Mouse (Mus musculus): ENCODE measurements at regions not wholly inside any gene's neighbourhood (a gene's known extent, or its start where the extent isn't known, plus 50 kb on each side); places are given as distances from the start of the nearest gene placed in this dataset.

DNA sequence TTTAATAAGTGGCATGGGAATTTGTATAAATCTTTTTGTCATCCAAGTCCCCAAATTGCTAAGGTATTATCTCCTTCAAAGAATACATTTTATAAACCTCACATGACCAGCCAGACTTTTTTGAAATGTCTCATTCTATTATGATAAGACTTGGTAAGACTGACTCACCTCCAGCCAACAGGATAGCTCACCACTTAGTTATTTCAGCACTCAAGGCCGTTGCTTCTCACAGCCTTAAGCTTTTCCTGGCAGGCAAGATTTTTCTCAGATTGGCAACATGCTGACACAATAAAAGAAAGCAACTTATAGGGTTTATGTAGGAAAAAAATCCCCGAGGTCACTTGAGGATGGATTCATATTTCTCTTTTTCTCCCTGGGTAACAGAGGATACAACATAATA lies 935.9 kb upstream of the Acvr2a start:
- Histone ChIP-seq H3K27ac (replicated peaks) (no peak overlapping the region), H3K36me3 (no peaks in the 10 kb centered on the region), H3K9ac (replicated peaks) (no peak overlapping the region), H3K4me2 (replicated peaks) (no peak overlapping the region), H3K27me3 (no peaks in the 10 kb centered on the region), H3K9me3 (no peaks in the 10 kb centered on the region), H3K4me3 (no peak overlapping the region), H3K4me1 (peaks cover 7% of the 10 kb centered on the region)
- WGBS = 65% methylated on average over 2 of the region's 2 CpGs
- no peak for ATAC-seq (replicated peaks)

DNA sequence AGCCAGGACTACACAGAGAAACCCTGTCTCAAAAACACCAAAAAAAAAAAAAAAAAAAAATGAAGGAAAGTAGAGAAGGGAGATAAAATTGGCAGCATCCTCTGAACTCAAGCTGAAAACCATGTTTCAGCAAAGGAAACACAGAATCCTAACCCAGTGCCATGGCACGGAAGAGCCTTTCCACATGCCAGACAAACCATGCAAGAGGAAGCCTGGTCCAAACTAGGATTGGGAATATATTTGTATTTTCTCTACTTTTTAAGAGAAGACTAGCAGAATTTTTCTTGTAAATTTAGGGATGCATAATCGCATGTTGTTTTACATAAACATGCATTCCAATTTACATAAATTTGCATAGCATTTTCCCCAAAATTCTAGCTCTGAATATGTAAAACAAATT lies 934.8 kb upstream of the Acvr2a start:
- peak; percentile 57; the same call in 1 of the 2 replicates for ATAC-seq (replicated peaks)
- Histone ChIP-seq H3K4me3 (no peak overlapping the region), H3K36me3 (no peaks in the 10 kb centered on the region), H3K9me3 (no peaks in the 10 kb centered on the region), H3K27ac (replicated peaks) (no peak overlapping the region), H3K4me2 (replicated peaks) (no peak overlapping the region), H3K27me3 (no peaks in the 10 kb centered on the region), H3K9ac (replicated peaks) (no peak overlapping the region), H3K4me1 (peaks cover 7% of the 10 kb centered on the region)
- 57% methylated on average over 2 of the region's 2 CpGs for WGBS

DNA sequence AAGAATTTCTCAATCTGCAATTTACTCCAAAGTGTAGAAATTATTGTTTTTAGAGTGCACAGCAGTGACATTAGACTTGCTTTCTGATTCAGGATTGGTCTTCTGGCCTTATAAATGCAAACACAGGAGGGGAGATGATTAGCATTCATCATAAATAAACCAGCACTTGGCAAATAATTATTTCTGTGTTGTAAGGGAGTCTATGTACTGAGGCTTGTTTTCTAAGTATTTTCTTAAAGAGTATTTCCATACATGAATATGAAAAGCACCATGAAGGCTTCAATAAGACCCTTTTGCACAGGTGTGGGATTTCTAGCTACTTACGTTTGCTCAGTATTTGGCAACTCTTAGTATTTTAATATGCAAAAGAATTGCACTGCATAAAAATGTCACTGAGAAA lies 934.1 kb upstream of the Acvr2a start:
- H3K36me3 ChIP-seq = no peaks in the 10 kb centered on the region
- no peak overlapping the region for H3K9ac ChIP-seq (replicated peaks)
- no peak overlapping the region for H3K4me2 ChIP-seq (replicated peaks)
- no peaks in the 10 kb centered on the region for H3K9me3 ChIP-seq
- peak overlapping the region; percentile 37; the same call in 1 of the 2 replicates for H3K27ac ChIP-seq (replicated peaks)
- WGBS = 51% methylated on average over 1 of the region's 1 CpGs
- no peaks in the 10 kb centered on the region for H3K27me3 ChIP-seq
- H3K4me1 ChIP-seq = peaks cover 7% of the 10 kb centered on the region
- ATAC-seq (replicated peaks) = peak; percentile 63
- no peak overlapping the region for H3K4me3 ChIP-seq

DNA sequence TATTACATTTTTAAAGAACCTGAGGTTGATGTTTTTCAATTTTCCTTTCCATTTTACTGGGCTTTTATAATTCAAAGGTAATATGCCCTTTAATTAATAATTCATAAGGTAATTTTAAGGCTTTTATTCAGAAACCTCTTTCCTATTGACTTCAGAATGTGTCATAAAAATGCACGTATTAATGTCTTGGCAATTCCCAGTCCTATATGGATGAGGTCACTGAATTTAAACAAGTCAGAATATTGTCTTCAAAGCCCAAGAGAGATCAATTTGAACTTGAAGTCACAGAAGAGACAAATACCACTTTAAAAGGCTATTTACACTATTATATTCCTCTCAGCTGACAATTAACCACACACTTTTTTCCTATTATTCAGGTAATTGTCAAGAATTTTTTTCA lies 925.7 kb upstream of the Acvr2a start:
- H3K9me3 ChIP-seq = no peaks in the 10 kb centered on the region
- no peaks in the 10 kb centered on the region for H3K4me1 ChIP-seq
- no peak overlapping the region for H3K4me3 ChIP-seq
- no peaks in the 10 kb centered on the region for H3K36me3 ChIP-seq
- 60% methylated on average over 1 of the region's 1 CpGs for WGBS
- H3K27ac ChIP-seq (replicated peaks) = no peak overlapping the region
- no peak overlapping the region for H3K9ac ChIP-seq (replicated peaks)
- ATAC-seq (replicated peaks) = no peak
- H3K27me3 ChIP-seq = no peaks in the 10 kb centered on the region
- no peak overlapping the region for H3K4me2 ChIP-seq (replicated peaks)

DNA sequence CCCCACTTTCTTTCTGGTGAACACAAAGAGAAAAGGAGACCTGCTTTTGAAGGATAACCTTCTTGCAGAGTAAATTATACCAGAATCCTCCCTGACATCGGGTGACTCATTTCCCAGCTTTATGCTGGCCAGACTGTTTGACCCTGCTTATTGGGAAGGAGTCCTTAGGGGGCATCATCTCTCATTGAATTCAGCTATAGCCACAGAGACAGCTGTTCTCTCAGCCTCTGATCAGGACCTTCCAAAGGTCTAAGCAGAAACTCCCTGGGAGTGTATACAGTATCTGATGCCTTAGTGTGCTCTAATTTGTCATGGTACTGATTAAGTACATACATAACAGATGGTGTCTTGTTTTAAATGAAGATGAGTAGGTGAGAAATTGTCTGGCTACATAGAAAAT lies 922.5 kb upstream of the Acvr2a start:
- 40% methylated on average over 1 of the region's 1 CpGs for WGBS
- Histone ChIP-seq H3K27me3 (no peaks in the 10 kb centered on the region), H3K36me3 (no peaks in the 10 kb centered on the region), H3K9me3 (no peaks in the 10 kb centered on the region), H3K4me3 (no peak overlapping the region), H3K27ac (replicated peaks) (no peak overlapping the region), H3K9ac (replicated peaks) (no peak overlapping the region), H3K4me2 (replicated peaks) (no peak overlapping the region), H3K4me1 (no peaks in the 10 kb centered on the region)
- ATAC-seq (replicated peaks) = 0 out of 2 replicates have a peak, but pooled peaks have one; percentile 19

DNA sequence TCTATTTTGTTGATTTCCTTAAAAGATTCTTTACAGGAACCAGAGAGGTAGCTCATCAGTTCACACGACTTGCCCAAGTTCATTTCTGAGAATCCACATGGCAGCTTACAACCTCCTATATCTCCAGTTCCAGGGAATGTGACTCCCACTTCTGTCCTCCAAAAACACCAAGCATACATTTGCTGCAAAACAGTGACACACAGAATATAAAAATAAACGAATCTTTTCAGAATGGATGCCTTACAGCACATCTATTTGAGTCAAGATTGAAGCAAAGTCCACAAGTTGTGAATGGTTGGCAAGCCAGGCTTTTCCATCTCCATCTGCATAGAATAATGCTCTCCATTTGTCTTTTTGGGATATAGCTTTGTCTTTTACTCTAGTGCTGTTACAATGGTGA lies 921.0 kb upstream of the Acvr2a start:
- Histone ChIP-seq H3K4me1 (no peaks in the 10 kb centered on the region), H3K27me3 (no peaks in the 10 kb centered on the region), H3K27ac (replicated peaks) (no peak overlapping the region), H3K4me3 (no peak overlapping the region), H3K9ac (replicated peaks) (no peak overlapping the region), H3K4me2 (replicated peaks) (no peak overlapping the region), H3K9me3 (no peaks in the 10 kb centered on the region), H3K36me3 (no peaks in the 10 kb centered on the region)
- WGBS = 81% methylated on average over 2 of the region's 2 CpGs
- ATAC-seq (replicated peaks) = no peak

DNA sequence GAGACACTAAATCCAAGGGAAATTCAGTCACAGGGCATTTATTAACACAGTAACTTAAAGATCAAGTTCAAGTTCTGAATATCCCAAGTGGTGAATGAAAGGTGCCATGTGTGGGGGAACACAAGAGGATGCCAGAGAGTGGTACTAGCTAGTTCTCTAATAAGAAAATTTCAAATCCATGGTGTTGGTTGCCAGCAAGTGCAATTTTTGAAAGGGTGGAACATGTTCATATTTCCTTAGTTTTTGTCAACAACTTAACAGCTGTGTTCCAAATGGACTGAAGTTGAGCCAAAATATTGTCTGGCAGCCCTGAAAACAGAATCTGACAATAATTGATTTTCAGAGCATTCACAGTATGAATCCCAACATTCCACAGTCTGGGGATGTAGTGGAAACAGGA lies 919.1 kb upstream of the Acvr2a start:
- H3K4me1 ChIP-seq = no peaks in the 10 kb centered on the region
- no peak for ATAC-seq (replicated peaks)
- H3K27ac ChIP-seq (replicated peaks) = no peak overlapping the region
- no peaks in the 10 kb centered on the region for H3K9me3 ChIP-seq
- no peak overlapping the region for H3K4me2 ChIP-seq (replicated peaks)
- no peak overlapping the region for H3K4me3 ChIP-seq
- no peaks in the 10 kb centered on the region for H3K36me3 ChIP-seq
- no peak overlapping the region for H3K9ac ChIP-seq (replicated peaks)
- H3K27me3 ChIP-seq = no peaks in the 10 kb centered on the region

DNA sequence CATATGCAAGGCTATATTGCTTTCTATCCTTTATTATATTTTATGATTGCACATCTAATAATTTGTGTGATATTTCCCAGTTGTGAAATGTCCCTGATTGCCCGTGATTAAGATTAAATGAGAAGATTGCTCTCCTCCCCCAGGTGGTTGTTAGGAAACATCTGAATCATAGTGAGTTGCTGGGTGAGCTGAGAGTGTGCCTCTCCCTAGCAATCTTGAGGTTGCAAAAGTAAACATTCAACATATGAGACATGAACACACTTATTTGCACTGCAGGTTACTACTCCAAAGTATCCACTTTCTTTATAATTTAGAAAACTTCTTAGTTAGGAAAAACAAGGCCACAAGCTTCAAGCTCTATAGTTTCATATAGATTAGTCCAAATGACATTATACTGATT lies 899.6 kb upstream of the Acvr2a start:
- Histone ChIP-seq H3K4me1 (no peaks in the 10 kb centered on the region), H3K27me3 (no peaks in the 10 kb centered on the region), H3K4me2 (replicated peaks) (no peak overlapping the region), H3K4me3 (no peak overlapping the region), H3K36me3 (no peaks in the 10 kb centered on the region), H3K9me3 (no peaks in the 10 kb centered on the region), H3K27ac (replicated peaks) (no peak overlapping the region), H3K9ac (replicated peaks) (no peak overlapping the region)
- ATAC-seq (replicated peaks) = no peak
- 94% methylated on average over 1 of the region's 1 CpGs for WGBS

DNA sequence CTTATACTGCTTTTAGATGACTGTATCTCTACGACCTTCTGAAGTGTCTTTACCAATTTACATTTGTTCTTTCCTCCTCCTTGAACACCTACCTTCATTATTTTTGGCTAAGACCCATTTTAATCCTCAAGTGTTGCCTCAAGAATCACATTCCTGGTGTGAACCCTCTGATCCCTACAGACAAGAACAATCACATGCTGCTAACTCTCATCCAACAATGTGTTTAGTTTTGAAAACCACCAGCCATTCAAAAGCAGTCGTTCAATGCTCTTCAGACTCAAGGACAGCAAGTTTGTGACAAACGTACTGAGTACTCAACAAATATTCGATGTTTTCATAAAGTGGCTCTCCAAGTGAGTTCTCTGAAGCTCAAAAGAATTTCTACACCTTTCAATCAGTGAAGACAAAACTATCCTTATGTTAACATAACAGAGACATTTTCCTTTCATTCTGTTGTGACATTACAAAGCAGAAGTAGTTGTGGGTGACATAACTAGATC lies 898.9 kb upstream of the Acvr2a start:
- ATAC-seq (replicated peaks) = no peak
- WGBS = 74% methylated on average over 4 of the region's 4 CpGs

DNA sequence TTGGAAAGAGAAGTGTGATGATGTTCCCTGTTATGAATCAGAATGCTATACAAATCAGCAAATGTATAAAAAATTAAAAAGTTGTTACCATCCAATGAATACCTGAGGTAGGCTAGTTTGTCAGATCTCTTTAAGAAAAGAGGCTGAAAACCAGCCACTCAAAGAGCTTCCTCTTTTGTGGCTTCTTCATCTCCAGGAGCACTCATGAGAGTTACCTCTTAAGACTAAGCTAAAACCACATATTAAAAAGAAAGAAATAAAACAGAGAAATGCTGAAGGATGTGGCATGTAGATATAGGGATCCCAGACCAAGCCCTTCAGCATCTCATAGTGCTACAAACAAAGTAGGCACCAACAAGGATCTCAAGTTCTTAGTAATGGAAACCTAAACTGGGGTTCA lies 890.9 kb upstream of the Acvr2a start:
- Histone ChIP-seq H3K27ac (replicated peaks) (no peak overlapping the region), H3K27me3 (no peaks in the 10 kb centered on the region), H3K9me3 (no peaks in the 10 kb centered on the region), H3K4me3 (no peak overlapping the region), H3K4me2 (replicated peaks) (no peak overlapping the region), H3K9ac (replicated peaks) (no peak overlapping the region), H3K4me1 (no peaks in the 10 kb centered on the region), H3K36me3 (no peaks in the 10 kb centered on the region)
- ATAC-seq (replicated peaks) = no peak

More for the DNA sequence above, 898.9 kb upstream of the Acvr2a start:
- H3K9me3 ChIP-seq = no peaks in the 10 kb centered on the region
- no peaks in the 10 kb centered on the region for H3K36me3 ChIP-seq
- H3K9ac ChIP-seq (replicated peaks) = no peak overlapping the region
- no peak overlapping the region for H3K27ac ChIP-seq (replicated peaks)
- no peak overlapping the region for H3K4me3 ChIP-seq
- no peaks in the 10 kb centered on the region for H3K27me3 ChIP-seq
- H3K4me2 ChIP-seq (replicated peaks) = no peak overlapping the region
- H3K4me1 ChIP-seq = no peaks in the 10 kb centered on the region

DNA sequence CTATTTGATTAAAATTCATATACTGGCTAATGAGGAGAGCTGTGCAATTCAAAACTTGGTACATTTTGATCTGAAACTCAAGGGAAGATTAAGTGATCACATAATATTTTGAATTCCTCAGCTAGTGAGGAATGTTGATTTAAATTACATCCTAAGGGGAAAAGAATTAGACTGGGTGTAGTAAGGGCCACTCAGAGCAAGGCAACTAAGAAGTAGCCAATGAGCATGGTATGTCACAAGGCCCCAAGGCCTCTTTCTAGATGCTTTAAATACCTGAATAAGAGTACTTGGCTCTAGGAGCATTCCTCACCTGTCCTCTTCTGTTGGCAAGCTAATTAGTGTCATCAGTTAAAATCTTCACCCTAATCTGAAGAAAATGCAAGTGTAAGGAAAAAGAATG lies 887.3 kb upstream of the Acvr2a start:
- no peak overlapping the region for H3K4me2 ChIP-seq (replicated peaks)
- no peak overlapping the region for H3K27ac ChIP-seq (replicated peaks)
- H3K9ac ChIP-seq (replicated peaks) = no peak overlapping the region
- H3K9me3 ChIP-seq = no peaks in the 10 kb centered on the region
- H3K36me3 ChIP-seq = no peaks in the 10 kb centered on the region
- no peak for ATAC-seq (replicated peaks)
- no peak overlapping the region for H3K4me3 ChIP-seq
- H3K27me3 ChIP-seq = no peaks in the 10 kb centered on the region
- no peaks in the 10 kb centered on the region for H3K4me1 ChIP-seq

DNA sequence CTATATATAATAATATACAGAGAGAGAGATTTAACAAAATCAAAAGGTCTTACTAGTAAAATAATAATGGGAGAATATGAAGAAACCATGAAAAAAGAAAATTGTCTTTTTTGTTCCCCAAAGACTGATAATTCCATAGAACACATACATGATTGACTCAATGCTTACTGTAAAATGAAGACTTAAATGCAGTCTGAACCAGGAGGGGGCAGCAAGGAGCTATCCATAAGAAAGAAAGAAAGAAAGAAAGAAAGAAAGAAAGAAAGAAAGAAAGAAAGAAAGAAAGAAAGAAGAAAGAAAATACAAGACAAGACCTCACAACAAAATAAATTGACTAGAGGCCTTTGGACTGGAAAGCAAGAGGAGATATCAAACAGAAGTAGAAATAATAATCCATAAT lies 868.8 kb upstream of the Acvr2a start:
- no peak overlapping the region for H3K9ac ChIP-seq (replicated peaks)
- H3K4me2 ChIP-seq (replicated peaks) = no peak overlapping the region
- no peaks in the 10 kb centered on the region for H3K27me3 ChIP-seq
- H3K9me3 ChIP-seq = no peaks in the 10 kb centered on the region
- no peak for ATAC-seq (replicated peaks)
- no peaks in the 10 kb centered on the region for H3K36me3 ChIP-seq
- no peak overlapping the region for H3K4me3 ChIP-seq
- H3K4me1 ChIP-seq = no peaks in the 10 kb centered on the region
- no peak overlapping the region for H3K27ac ChIP-seq (replicated peaks)

DNA sequence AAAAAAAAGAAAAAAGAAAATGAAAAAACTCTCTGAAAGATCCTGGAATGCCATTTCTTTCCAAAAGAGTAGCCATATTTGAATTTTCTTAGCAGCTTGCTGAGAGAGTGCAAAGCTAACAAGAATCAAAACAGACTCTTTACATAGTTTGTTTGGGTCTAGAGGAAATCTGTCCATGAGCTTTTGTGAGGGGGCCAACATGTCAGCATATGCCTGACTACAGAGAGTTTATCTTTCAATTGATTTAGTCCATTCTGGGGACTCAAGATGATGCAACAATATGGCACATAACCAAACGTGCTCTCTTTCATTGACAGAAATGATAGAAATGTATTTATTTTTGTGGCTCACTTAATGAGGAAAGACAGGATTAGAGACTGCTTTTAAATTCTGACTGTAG lies 822.8 kb upstream of the Acvr2a start:
- no peak overlapping the region for H3K27ac ChIP-seq (replicated peaks)
- WGBS = 50% methylated on average over 1 of the region's 1 CpGs
- peak; percentile 68; the same call in 1 of the 2 replicates for ATAC-seq (replicated peaks)

More for the DNA sequence above, 822.8 kb upstream of the Acvr2a start:
- Histone ChIP-seq H3K4me3 (no peak overlapping the region), H3K4me2 (replicated peaks) (no peak overlapping the region), H3K36me3 (no peaks in the 10 kb centered on the region), H3K4me1 (no peaks in the 10 kb centered on the region), H3K27me3 (no peaks in the 10 kb centered on the region), H3K9ac (replicated peaks) (no peak overlapping the region), H3K9me3 (no peaks in the 10 kb centered on the region)

Data from forebrain, embryonic 15.5 days (tissue).